Mouse (Mus musculus): Measurements from ENCODE around the gene Ugt1a7c.

- TF ChIP-seq CTCF (IDR thresholded peaks at IDR 0.05; ENCODE audit: control insufficient read depth, insufficient read depth, insufficient read length) (no peak), MYOD1 (IDR thresholded peaks at IDR 0.05; ENCODE audit: control insufficient read depth, insufficient read length, low read depth) (no peak), MYOG (IDR thresholded peaks at IDR 0.05; ENCODE audit: control insufficient read depth, extremely low read depth, insufficient read length) (no peak), MAX (IDR thresholded peaks at IDR 0.05) (no peak)
Observed at GRCm38 (mm10) chr1:88260114-88260513, 165.3 kb downstream of the Ugt1a7c start.

All from C2C12 (cell line).